Mouse (Mus musculus) testis, adult 2 months (tissue): Measurements from ENCODE around the gene Smim13.
A peak's percentile ranks its signal among the peaks of the same experiment; 100 is the strongest.

ENCODE experiments used
- CTCF ChIP-seq: fragments of 200-500 bp; IDR thresholded peaks from 2 replicates; pipeline ENCODE4 v1.5.1; 2012; ENCODE audit warnings: low read depth, mild to moderate bottlenecking, inconsistent platforms, low read length, moderate library complexity; ENCODE audit not compliant: control insufficient read depth, insufficient read depth, insufficient replicate concordance
- POLR2A ChIP-seq: fragments of 200-500 bp; IDR thresholded peaks from 2 replicates; pipeline ENCODE4 v1.6.1; 2012; ENCODE audit warnings: low read depth, mild to moderate bottlenecking, inconsistent platforms, low read length, moderate library complexity; ENCODE audit not compliant: control insufficient read depth

- no peak for TF ChIP-seq CTCF
- TF ChIP-seq POLR2A, result peak; percentile 84; the same call in 1 of the 2 replicates
Observed at GRCm38 (mm10) chr13:41249538-41250317, at the start of gene Smim13.
